Mouse (Mus musculus) CH12.LX (cell line): Measurements from ENCODE around the gene Csnk1g2. TPM values are rescaled to one million over a fixed set of nuclear protein-coding genes. Genes with fewer than 3 reads are reported as not detected.
"Not testable (repeated sequence)": the region's sequence is repeated elsewhere in the genome, so short reads cannot be mapped to it uniquely, and the experiment has no call there.

Source experiments
- DNase-seq: peaks from one replicate; pipeline ENCODE4 v3.0.0-alpha.2; 2013; ENCODE audit errors: extremely low read depth
- H3K27ac ChIP-seq: 2 replicates; pipeline ENCODE4 v1.5.1; 2012; ENCODE audit warnings: low read depth, mild to moderate bottlenecking, control low read depth, moderate library complexity; ENCODE audit not compliant: insufficient read depth
- H3K27me3 ChIP-seq: replicated peaks from 2 replicates; pipeline ENCODE3; 2012; ENCODE audit warnings: inconsistent platforms
- H3K36me3 ChIP-seq, 2 experiments: replicated peaks in 1 of 2; 2 replicates each; pipeline versions ENCODE3 to v1.6.1; 2012; ENCODE audit warnings: inconsistent platforms in 1 of 2, low read length in 1 of 2, mild to moderate bottlenecking in 1 of 2, mixed read lengths in 1 of 2, moderate library complexity in 1 of 2; ENCODE audit not compliant: control insufficient read depth in 1 of 2, insufficient read depth in 1 of 2
- H3K4me1 ChIP-seq, 2 experiments: 2 replicates each; pipeline ENCODE4 v1.6.1; 2012; ENCODE audit warnings: inconsistent platforms in 1 of 2, moderate library complexity in 1 of 2; ENCODE audit not compliant: insufficient read depth in 2 of 2, control insufficient read depth in 1 of 2
- H3K4me2 ChIP-seq: 2 replicates; pipeline ENCODE4 v1.6.1; 2012; ENCODE audit warnings: low read depth, mild to moderate bottlenecking, control low read depth; ENCODE audit not compliant: poor library complexity, insufficient read depth, severe bottlenecking
- H3K4me3 ChIP-seq, 3 experiments: fragments of 150-350 bp in 1 of 3; sonication (generic) in 1 of 3; replicated peaks in 1 of 3; 2 replicates each; pipeline versions ENCODE3 to v1.5.1; 2011 to 2012; ENCODE audit warnings: low read depth in 2 of 3, low read length in 2 of 3, mild to moderate bottlenecking in 2 of 3, moderate library complexity in 2 of 3, control low read depth in 1 of 3, improper control_type of control experiment in 1 of 3, inconsistent platforms in 1 of 3, mixed read lengths in 1 of 3; ENCODE audit not compliant: poor library complexity in 1 of 3
- H3K79me2 ChIP-seq: replicated peaks from 2 replicates; pipeline ENCODE4 v1.6.1; 2012; ENCODE audit warnings: mild to moderate bottlenecking, moderate library complexity; ENCODE audit not compliant: control insufficient read depth, poor library complexity, insufficient read depth, severe bottlenecking; ENCODE audit errors: extremely low read depth
- H3K9ac ChIP-seq: 2 replicates; pipeline ENCODE4 v1.6.1; 2012; ENCODE audit warnings: low read depth, mild to moderate bottlenecking, control low read depth, moderate library complexity; ENCODE audit not compliant: insufficient read depth
- H3K9me3 ChIP-seq: replicated peaks from 2 replicates; pipeline ENCODE3; 2012; ENCODE audit warnings: low read length, inconsistent platforms, mixed read lengths
- BHLHE40 ChIP-seq: IDR thresholded peaks from 2 replicates; pipeline ENCODE4 v1.6.1; 2011; ENCODE audit warnings: mild to moderate bottlenecking, low read depth, low read length, improper control_type of control experiment
- CHD1 ChIP-seq: IDR thresholded peaks from 2 replicates; pipeline ENCODE4 v1.6.1; 2012; ENCODE audit warnings: low read depth, low read length, improper control_type of control experiment, inconsistent platforms
- CHD2 ChIP-seq: IDR thresholded peaks from 2 replicates; pipeline ENCODE4 v1.6.1; 2011; ENCODE audit warnings: low read length, improper control_type of control experiment
- ELF1 ChIP-seq: IDR thresholded peaks from 2 replicates; pipeline ENCODE4 v1.6.1; 2014; ENCODE audit warnings: low read depth, mild to moderate bottlenecking, inconsistent platforms, low read length, improper control_type of control experiment
- GABPA ChIP-seq: IDR thresholded peaks from 2 replicates; pipeline ENCODE4 v1.6.1; 2012; ENCODE audit warnings: low read depth, low read length, improper control_type of control experiment, inconsistent platforms; ENCODE audit not compliant: insufficient replicate concordance
- HCFC1 ChIP-seq: IDR thresholded peaks from 2 replicates; pipeline ENCODE4 v1.6.1; 2012; ENCODE audit warnings: low read depth, mild to moderate bottlenecking, inconsistent platforms, low read length, improper control_type of control experiment
- IRF4 ChIP-seq: IDR thresholded peaks from 2 replicates; pipeline ENCODE4 v1.6.1; 2014; ENCODE audit warnings: low read depth, mild to moderate bottlenecking, inconsistent platforms, low read length, improper control_type of control experiment
- KAT2A ChIP-seq: IDR thresholded peaks from 2 replicates; pipeline ENCODE4 v1.6.1; 2012; ENCODE audit warnings: low read length, improper control_type of control experiment, inconsistent platforms; ENCODE audit not compliant: insufficient replicate concordance
- SIN3A ChIP-seq: IDR thresholded peaks from 2 replicates; pipeline ENCODE4 v1.6.1; 2012; ENCODE audit warnings: low read length, improper control_type of control experiment, inconsistent platforms
- USF1 ChIP-seq: IDR thresholded peaks from 2 replicates; pipeline ENCODE4 v1.6.1; 2014; ENCODE audit warnings: low read depth, mild to moderate bottlenecking, inconsistent platforms, low read length, improper control_type of control experiment
- USF2 ChIP-seq: conservative IDR thresholded peaks from 2 replicates; pipeline ENCODE4 v1.6.1; 2011; ENCODE audit warnings: low read depth, low read length, improper control_type of control experiment
- dilution Hi-C: fragments of 300-500 bp; cut with MboI; formaldehyde crosslinking; loops from 2 replicates; pipeline ENCODE4 v1.14.3; 2020; ENCODE audit warnings: low sequenced_read_pairs; ENCODE audit not compliant: extremely low pct_unique_long_range_greater_than_20kb, extremely low pct_ligation_motif_present
- in situ Hi-C: fragments of 300-500 bp; cut with MboI; formaldehyde crosslinking; loops from 3 replicates; pipeline ENCODE4 v1.14.3; 2019; ENCODE audit warnings: low sequenced_read_pairs, low pct_ligation_motif_present, low pct_unique_long_range_greater_than_20kb, mixed read lengths
- polyA plus RNA-seq: library from polyadenylated mRNA; unstranded; fragments of >175 nt; gene quantifications from 2 replicates; pipeline ENCODE4 v1.2.1, GENCODE M21; 2012; ENCODE audit warnings: low read depth; ENCODE audit not compliant: insufficient read length
- total RNA-seq, 2 experiments: library from RNA; depleted of rRNA; stranded (reverse); fragments of 300-350 nt in 1 of 2; fragments of >200 nt in 1 of 2; gene quantifications; 2 replicates each; pipeline ENCODE4 v1.2.3; 2012 to 2014

Gene Csnk1g2
- total and polyA plus RNA-seq, 3 experiments = 44.1 to 59.0 (median 50.1) TPM

DNA sequence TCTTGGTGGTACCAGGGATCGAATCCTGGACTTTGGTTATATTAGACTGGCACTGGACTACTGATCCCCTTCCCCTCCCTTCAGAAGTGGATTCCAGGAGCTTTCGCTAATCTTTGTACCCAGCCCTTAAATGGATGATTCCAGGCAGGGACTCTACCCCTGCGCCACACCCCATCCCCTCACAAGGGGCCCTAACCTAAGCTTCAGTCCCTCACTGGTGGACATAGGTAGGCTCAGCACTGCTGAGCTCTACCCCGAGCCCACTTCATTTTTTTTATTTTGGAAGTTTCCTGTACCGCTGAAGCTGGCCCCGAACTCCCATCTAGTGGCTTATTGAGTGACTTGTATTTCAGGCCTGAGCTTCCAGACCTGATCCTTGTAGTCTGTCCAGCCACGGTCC, 19.3 kb upstream of the Csnk1g2 start:
- Histone ChIP-seq H3K4me3 (peak overlapping the region; percentile 60 to 92 (median 89)), H3K27ac (peak overlapping the region; percentile 43), H3K36me3 (peaks cover 27 to 40% of the 10 kb centered on the region in 2 experiments), H3K79me2 (peaks cover 35% of the 10 kb centered on the region), H3K4me2 (peak overlapping the region; percentile 92), H3K9me3 (no peaks in the 10 kb centered on the region), H3K27me3 (no peaks in the 10 kb centered on the region), H3K4me1 (peaks cover 15 to 32% of the 10 kb centered on the region in 2 experiments), H3K9ac (peak overlapping the region; percentile 95)
- TF ChIP-seq KAT2A = no peak
- TF ChIP-seq ELF1 = no peak
- no peak for TF ChIP-seq CHD2
- no peak for TF ChIP-seq BHLHE40
- no peak for TF ChIP-seq HCFC1
- no peak for TF ChIP-seq SIN3A
- dilution Hi-C loops = no loop called here
- in situ Hi-C loops = no loop called here
- no peak for DNase-seq

GRCm38 (mm10) chr10:80604001-80604509, 18.6 kb upstream of the Csnk1g2 start:
- Histone ChIP-seq H3K9ac (peak overlapping the region; percentile 95), H3K4me1 (peaks cover 15 to 37% of the 10 kb centered on the region in 2 experiments), H3K27ac (0 out of 2 replicates have a peak overlapping the region, but pooled peaks have one; percentile 43), H3K4me3 (peak overlapping the region; percentile 60 to 92 (median 89)), H3K4me2 (peak overlapping the region; percentile 92), H3K9me3 (no peaks in the 10 kb centered on the region), H3K27me3 (no peaks in the 10 kb centered on the region), H3K36me3 (peaks cover 34 to 47% of the 10 kb centered on the region in 2 experiments), H3K79me2 (peaks cover 35% of the 10 kb centered on the region)
- in situ Hi-C loops (no loop called here), dilution Hi-C loops (no loop called here)
- TF ChIP-seq SIN3A = no peak
- TF ChIP-seq CHD1 = no peak
- no peak for TF ChIP-seq USF2
- DNase-seq = peak; percentile 51

GRCm38 (mm10) chr10:80604988-80605387, 17.6 kb upstream of the Csnk1g2 start:
- Histone ChIP-seq H3K4me3 (no peak overlapping the region), H3K9ac (no peak overlapping the region), H3K4me1 (peaks cover 17 to 46% of the 10 kb centered on the region in 2 experiments), H3K4me2 (no peak overlapping the region), H3K27me3 (no peaks in the 10 kb centered on the region)
- DNase-seq = no peak
- in situ Hi-C loops = no loop called here
- no peak for TF ChIP-seq HCFC1
- TF ChIP-seq GABPA = no peak
- TF ChIP-seq IRF4 = no peak
- no peak for TF ChIP-seq KAT2A
- TF ChIP-seq USF1 = no peak
- TF ChIP-seq, all 38 proteins: peak for 0
- Histone ChIP-seq H3K9me3 (no peaks in the 10 kb centered on the region), H3K79me2 (peaks cover 35% of the 10 kb centered on the region), H3K36me3 (peaks cover 43 to 56% of the 10 kb centered on the region in 2 experiments), H3K27ac (no peak overlapping the region)
- dilution Hi-C loops = no loop called here

- H3K4me2 ChIP-seq, H3K4me3 ChIP-seq, H3K9me3 ChIP-seq, in situ Hi-C loops, H3K27me3 ChIP-seq, dilution Hi-C loops, H3K27ac ChIP-seq, H3K9ac ChIP-seq, DNase-seq: not testable (repeated sequence)
- Histone ChIP-seq H3K79me2 (peaks cover 35% of the 10 kb centered on the region), H3K4me1 (peaks cover 19 to 53% of the 10 kb centered on the region in 2 experiments), H3K36me3 (peaks cover 44 to 63% of the 10 kb centered on the region in 2 experiments)
Observed at GRCm38 (mm10) chr10:80605721-80606120, 16.9 kb upstream of the Csnk1g2 start, which contains the start of gene Gm49322. TSS of gene Gm49322 (plus strand) at chr10:80606021.
